Mouse (Mus musculus): ENCODE data around the gene Unc5c.

Unc5c gene

DNA sequence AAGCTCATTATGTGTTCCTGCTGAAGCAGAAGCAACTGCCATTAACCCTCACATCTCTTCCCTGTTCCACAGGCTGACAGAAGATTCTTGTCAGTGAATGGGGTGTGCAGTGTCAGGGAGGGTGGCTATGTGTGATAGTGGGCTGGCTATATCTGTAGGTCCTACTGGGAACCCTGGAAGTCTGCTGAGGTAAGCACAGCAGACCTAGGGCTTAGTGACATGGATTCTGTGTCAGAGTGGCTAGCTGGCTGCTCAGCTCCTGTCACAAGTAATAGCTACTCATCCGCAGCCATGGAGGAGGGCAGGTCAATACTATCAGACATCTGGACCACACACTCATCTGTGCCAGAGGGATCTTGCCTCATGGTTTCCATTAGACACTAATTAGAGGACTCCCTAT is 349.8 kb downstream of the Unc5c start:
- no peak for DNase-seq (ENCODE audit: low spot score)

DNA sequence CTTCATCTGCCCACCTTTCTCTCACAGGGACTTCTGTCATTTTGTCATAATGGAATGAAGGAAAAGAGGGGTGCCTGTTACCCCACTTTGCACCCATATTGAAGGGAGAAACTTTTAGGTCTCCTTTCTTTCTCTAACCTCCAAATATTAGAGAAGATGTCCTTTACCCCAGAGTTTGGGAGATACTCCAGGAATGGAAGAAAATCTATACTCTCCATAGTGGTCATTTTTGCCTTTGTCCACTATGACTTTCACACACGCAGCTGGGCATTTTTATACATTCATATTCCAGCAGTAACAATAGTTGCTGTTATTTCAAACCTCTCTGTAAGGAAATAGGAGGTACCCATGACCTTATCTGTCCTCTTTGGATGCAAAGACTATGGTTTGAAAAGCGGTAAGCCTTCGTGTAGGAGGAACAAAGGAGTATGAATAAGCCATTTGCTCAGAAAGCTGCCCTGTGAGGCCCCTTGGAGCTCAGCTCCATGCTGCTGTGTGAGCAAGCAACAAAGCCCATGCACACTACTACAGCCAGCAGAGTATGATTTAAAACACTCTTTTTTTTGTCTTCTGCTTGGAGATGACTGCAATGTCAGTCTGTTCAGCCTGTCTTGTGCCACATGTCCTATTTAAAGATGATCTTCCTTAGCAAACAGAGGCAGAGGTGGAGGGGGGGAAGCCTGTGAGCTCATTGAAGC is 353.7 kb downstream of the Unc5c start:
- no peak for DNase-seq (ENCODE audit: low spot score)

DNA sequence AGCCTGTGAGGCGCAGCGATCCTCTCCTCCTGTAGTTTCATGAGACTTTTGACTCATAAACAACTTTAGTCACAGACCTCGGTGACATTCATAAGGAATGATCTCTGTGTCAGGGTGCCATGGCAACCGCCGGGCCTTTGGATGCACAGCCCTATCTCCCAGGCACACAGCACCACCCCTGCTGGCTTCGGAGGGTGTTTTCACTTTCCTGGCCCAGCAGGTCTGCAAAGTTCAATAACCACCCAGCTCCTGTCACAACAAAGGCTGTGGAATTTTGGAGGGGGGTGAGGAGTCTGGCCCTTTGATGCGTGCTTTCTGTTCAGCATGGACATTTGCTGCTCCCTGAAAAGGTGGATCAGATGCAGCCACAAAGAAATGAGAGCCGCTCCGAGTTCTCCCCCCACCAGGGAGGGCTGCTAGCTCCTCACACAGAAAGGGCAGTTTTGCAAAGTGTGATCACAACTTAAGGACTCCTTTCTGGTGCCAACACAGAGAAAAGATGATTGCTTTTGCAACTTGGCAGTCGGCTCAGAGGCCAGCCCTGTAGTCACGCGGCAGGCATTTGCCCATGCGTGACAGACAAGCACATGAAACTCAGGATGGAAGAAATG is 354.4 kb downstream of the Unc5c start:
- DNase-seq (ENCODE audit: low spot score): peak; percentile 10

DNA sequence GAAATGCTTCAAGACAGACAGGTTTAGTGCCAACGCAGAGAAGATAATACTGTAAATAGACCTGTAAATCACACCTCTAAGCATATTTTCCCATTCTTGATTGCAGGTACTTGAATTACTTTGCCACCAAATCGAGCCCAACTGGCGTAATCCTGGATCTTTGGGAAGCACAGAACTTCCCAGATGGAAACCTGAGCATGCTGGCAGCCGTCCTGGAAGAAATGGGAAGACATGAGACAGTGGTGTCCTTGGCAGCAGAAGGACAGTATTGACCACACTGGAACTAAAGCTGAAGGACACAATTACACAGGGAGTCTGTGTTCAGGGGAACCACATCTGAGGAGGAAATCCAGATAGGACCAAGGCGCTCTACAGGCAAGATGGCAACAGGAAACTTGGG is 363.3 kb downstream of the Unc5c start:
- DNase-seq (ENCODE audit: low spot score): no peak

DNA sequence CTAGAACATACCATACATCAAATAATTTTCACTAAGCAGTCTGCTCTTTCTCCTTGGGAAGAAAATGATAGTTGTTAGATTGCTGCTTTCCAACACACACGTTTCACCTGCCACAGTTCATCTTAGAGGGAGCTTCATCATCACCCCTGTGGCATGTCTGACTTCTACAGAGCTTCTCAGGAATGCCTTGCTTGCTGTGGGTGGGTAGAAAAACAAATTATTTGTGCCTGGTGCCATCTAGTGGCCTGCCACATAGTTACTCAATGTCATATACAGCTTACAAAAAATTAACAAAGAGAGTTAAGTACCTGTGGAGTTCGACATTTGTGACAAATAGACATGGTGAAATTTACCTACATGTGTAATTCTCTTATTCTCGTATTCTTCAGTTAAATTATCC is 366.1 kb downstream of the Unc5c start:
- peak; percentile 23 for DNase-seq (ENCODE audit: low spot score)

DNA sequence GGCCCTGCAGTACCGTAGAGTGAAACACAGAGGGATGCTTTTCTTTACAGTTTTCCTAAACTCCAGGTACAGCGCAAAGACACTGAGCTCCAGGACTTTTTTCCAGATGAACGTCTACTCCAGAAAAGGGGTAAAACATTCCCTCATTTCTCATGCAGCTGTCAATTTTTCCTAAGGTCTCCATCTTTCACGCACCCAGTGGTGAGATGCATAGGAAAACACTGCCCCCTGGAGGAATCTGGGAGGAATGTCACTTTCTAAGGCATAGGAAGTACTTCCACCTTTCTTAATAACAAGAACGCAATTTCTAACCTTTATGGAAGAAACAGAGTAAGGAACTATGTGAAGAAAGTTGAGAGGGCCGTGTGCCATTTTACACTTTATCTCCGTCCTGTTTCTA is 373.8 kb downstream of the Unc5c start:
- DNase-seq (ENCODE audit: low spot score): peak; percentile 16

DNA sequence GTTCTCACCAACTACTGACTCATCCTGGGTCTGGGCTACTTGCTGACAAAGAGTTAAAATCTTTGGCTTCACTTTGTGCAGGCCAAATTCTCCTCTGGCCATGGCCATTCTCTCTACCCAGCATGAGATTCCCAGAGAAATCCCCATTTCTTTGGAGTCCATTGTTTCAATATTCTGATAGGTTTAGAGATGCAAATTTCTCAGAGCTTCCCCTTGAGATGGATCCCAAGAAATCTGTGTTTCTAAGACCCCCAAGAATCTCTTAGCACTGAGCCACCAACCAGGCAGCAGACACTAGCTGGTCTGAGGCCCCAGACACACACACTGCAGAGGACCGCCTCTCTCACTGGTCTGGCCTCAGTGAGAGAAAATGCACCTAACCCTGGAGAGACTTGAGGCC is 384.2 kb downstream of the Unc5c start:
- no peak for DNase-seq (ENCODE audit: low spot score)

DNA sequence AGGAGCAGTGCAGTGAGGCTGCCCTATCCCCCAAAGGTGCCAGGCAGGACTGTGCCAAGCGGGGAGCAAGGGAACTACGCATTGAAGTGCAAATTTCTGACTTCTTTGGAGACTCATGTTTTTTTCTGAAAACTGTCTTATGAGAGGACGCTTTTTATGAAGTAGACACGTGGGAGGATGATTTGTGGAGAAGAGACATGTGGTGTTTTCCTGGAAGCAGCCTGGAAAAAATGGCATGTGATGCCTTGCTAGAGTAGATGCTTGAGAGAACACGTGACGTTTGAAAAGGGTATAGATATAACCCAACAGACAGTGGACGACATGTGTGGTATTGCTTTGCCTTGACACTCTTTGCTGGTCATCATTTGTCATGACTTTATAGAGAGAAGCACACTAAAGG is 385.1 kb downstream of the Unc5c start:
- no peak for DNase-seq (ENCODE audit: low spot score)

DNA sequence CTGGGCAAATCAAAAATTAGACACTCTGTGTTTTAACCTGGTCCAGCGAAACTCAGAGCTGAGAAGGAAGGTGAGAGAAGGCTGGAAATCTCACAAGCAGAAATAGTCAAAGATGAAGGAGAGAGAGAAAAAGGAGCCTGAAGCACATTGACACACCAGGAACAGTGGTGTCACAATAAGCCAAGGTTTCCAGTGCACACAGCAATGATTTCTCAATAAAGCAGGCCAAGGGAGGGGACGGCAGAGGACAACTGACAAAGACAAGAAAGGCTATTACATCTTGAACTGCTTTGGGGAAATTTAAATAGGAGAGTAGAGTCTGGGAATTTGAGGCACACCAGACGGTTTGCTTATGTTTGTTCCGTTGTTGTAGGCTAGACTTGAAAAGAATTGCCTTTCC is 389.3 kb downstream of the Unc5c start:
- DNase-seq (ENCODE audit: low spot score): no peak

DNA sequence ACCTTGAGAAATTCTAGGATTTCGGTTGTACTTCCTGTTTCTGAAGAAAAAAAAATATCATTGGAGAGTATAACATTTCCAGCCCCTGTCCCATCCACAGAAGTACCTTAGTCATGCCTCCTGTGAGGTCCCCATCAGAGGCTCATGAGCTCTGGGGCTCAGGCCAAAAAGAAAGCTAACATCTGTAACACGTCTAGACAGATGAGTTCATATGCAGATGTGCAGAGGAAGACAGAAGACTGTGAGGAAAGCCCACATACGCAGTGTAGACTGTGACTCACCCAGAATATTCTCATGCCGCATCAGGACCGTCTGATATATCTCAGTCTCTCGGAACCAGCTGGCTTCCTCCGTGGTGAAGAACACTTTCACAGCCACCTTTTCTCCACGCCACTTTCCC is 392.1 kb downstream of the Unc5c start:
- DNase-seq (ENCODE audit: low spot score): no peak

DNA sequence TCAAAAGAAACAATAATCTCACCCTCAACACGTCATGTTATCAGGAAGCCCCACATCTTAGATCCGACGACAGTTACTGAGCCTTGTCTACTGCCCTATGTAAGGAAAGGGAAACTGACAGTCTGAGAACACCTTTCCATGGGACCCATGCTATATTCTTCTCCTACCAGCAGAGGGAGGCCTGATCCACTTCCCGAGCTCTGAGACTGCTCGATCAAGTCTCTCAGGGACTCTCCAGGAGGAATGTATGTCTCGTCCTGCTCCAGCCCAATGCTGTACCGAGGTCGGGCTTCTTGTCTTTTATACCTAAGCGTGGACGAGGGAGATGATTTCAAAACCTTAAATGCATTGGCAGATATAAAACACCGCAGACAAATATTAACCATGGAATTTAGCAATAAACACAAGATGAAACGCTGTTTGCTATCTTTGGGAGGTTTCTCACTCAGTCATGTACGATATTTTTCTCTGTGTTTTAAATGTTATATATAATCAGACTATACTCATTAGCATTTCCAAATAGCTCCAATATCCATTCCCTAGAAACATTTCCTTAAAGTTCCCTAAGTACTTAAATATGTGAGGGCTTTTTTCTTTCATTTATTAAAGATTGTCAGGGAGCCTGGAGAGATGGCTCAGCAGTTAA is 397.9 kb downstream of the Unc5c start:
- peak; percentile 43 for DNase-seq (ENCODE audit: low spot score)

DNA sequence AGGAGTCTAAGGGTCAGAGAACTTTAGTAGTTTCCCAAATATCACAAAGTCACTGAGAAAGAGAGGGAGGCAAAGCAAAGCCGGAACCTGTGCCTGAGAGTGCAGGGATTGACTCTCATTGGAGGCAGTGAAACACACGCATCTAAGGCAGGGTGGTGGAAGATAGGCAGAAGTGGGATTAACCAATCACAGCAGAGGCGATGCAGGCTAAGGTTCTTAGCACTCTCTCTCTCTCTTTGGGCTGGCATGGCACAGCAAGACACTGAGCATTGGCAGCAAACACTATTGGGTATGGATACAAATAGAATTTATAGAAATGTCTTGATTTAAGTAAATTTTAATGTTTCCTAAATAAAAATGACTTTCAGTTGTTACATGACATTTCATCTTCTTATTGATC is 406.8 kb downstream of the Unc5c start:
- DNase-seq (ENCODE audit: low spot score): no peak

DNA sequence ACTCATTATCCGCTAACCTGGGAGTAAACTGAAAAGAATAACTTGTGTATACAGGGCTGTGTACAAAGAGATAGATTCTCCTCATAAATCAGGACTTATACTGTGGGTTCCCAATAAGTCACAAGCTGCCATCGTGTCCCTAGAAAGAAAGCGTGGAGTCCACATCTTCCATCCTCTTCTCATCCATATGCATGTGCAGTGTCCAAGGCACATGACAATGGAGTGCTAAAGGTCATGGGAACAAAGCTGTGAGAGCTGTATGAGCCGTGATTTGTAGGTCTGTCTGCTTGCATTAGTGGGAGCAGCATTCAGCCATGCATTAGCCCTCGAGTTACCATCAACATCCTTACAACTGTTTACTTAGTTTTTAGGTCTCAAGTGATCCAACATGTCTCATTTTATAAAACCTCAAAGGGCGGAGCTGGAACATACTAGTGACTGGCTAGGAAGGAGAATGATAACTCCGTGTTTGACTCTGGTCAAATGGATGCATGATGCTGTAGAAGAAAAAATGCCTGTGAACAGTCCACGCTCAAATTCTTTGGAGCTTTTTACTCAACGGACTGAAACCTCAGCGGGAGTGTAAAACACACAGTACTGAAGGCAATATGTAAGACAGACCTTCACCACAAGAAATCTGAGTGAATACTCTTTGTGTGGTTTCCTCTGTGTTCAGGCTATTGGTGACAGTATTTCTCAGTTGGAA is 407.5 kb downstream of the Unc5c start:
- DNase-seq (ENCODE audit: low spot score): no peak

DNA sequence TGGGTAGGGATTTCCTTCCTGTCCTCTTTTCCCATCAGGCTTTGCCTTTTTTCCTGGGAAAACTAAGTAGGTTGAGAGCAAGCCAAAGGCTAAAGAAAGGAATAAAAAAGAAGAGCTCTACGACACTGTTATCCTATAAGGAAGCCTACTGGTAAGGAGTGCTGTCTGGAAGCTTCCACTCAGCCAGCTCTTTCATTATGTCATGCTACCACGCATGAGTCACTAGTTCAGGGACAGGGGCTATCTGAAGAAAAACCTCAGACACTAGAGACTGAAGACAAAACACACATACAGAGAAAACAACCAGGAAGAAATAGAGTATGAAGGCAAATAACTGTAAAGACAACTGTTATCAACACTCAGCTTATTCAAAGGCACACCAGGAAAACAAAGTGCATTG is 417.5 kb downstream of the Unc5c start:
- no peak for DNase-seq (ENCODE audit: low spot score)

DNA sequence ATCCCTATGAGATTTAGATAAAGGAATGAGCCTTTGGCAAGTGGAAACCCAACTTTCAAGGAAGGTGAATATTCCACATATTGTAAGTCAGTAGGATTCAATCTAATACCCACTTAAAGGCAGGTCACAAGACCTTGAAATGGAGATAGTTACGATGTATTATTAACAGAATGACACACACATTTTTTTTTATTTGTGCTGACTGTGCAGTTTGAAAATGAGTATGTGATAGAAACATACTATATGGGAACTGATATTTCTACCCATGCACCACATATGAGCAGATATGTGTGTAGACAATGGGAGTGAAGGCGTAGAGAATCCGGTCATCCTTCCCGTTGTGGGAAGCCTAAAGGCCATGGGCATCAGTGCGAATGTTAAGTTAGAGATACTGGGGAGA is 419.2 kb downstream of the Unc5c start:
- DNase-seq (ENCODE audit: low spot score): no peak

Measured in yolk sac, embryonic 10.5 days (tissue).